ENCODE assay signal across 7 mouse cellular contexts in genomic region chr3:26153782-26154181, GRCm38 (mm10).
DNase-seq lines count a peak whose midpoint lies in the region; ATAC-seq and TF ChIP-seq lines count a peak whose summit lies in the region.

No protein-coding gene starts in this region.

- no peak for TF ChIP-seq POLR2A in cerebellum, adult 2 months (IDR thresholded peaks at IDR 0.05; ENCODE audit: borderline replicate concordance, insufficient read depth, low read length)

- TF ChIP-seq CTCF in cerebellum, adult 2 months (IDR thresholded peaks at IDR 0.05; ENCODE audit: borderline replicate concordance, insufficient read depth, low read depth, low read length), result peak; percentile 63; the same call in 1 of the 2 replicates
- peak; percentile 86 for TF ChIP-seq CTCF in forebrain, postnatal 0 days (IDR thresholded peaks at IDR 0.05; ENCODE audit: low read depth)

- peaks cover 2% of the 10 kb centered on the region; the same call in 1 of the 2 replicates for H3K4me1 ChIP-seq in cerebellum, adult 2 months (ENCODE audit: control insufficient read depth, insufficient read depth, low read length)
- H3K4me1 ChIP-seq in forebrain, postnatal 0 days (ENCODE audit: insufficient read depth), result no peaks in the 10 kb centered on the region
- H3K4me1 ChIP-seq in midbrain, embryonic 16.5 days (ENCODE audit: control insufficient read depth, insufficient read depth, low read length), result peaks cover 22% of the 10 kb centered on the region

- peak; percentile 59 for DNase-seq in adrenal gland, postnatal 10 days
- DNase-seq in cerebellum, adult 2 months, result peak; percentile 75 to 85
- peak; percentile 85 for DNase-seq in forebrain, postnatal 0 days
- DNase-seq in hindlimb bud, embryonic 11.5 days (ENCODE audit: extremely low spot score, low read depth, low spot score), result peak; percentile 46
- DNase-seq in left cerebral cortex, postnatal 25 days (ENCODE audit: low spot score in 2 of 2), result peak; percentile 75 to 82
- no peak for DNase-seq in c-Kit-positive CD71-positive TER-119-positive erythroid progenitor cells, embryonic 14.5 days (ENCODE audit: low spot score)

- WGBS in cerebellum, adult 2 months, result under 1% methylated on average over 9 of the region's 9 CpGs
- WGBS in forebrain, postnatal 0 days, result 2% methylated on average over 9 of the region's 9 CpGs
- WGBS in midbrain, embryonic 16.5 days, result under 1% methylated on average over 9 of the region's 9 CpGs

- peak overlapping the region; percentile 61 for H3K4me2 ChIP-seq in forebrain, postnatal 0 days (ENCODE audit: low read depth)
- peak overlapping the region; percentile 68 for H3K4me2 ChIP-seq in midbrain, embryonic 16.5 days (ENCODE audit: low read length)

- intact Hi-C loops in left cerebral cortex, postnatal 25 days (cut with DNase I), result loop anchor here (2.0 to 10.0 kb wide), 3 partner anchors 151 to 1011 kb away; partner anchors contain the start of gene Naaladl2

- no peaks in the 10 kb centered on the region for H3K36me3 ChIP-seq in forebrain, postnatal 0 days (ENCODE audit: insufficient read depth)
- no peaks in the 10 kb centered on the region for H3K36me3 ChIP-seq in midbrain, embryonic 16.5 days (ENCODE audit: control insufficient read depth, insufficient read depth, low read length)

- peak overlapping the region; percentile 66 for H3K9ac ChIP-seq in forebrain, postnatal 0 days
- peak overlapping the region; percentile 87 for H3K9ac ChIP-seq in midbrain, embryonic 16.5 days (ENCODE audit: low read depth, low read length)

- ATAC-seq in forebrain, postnatal 0 days, result peak; percentile 59
- peak; percentile 29; the same call in 1 of the 2 replicates for ATAC-seq in midbrain, embryonic 16.5 days

- H3K27me3 ChIP-seq in cerebellum, adult 2 months (ENCODE audit: control insufficient read depth, insufficient read depth, low read length), result no peaks in the 10 kb centered on the region
- H3K27me3 ChIP-seq in forebrain, postnatal 0 days (ENCODE audit: insufficient read depth, low read length), result no peaks in the 10 kb centered on the region
- H3K27me3 ChIP-seq in midbrain, embryonic 16.5 days (ENCODE audit: control insufficient read depth, insufficient read depth, low read depth, low read length), result no peaks in the 10 kb centered on the region

- peak overlapping the region; percentile 98 for H3K4me3 ChIP-seq in cerebellum, adult 2 months (replicated peaks; ENCODE audit: insufficient read depth, low read depth, low read length)
- peak overlapping the region; percentile 68 for H3K4me3 ChIP-seq in forebrain, postnatal 0 days (ENCODE audit: low read depth, low read length)
- peak overlapping the region; percentile 75 for H3K4me3 ChIP-seq in midbrain, embryonic 16.5 days (ENCODE audit: low read depth, low read length)

- H3K9me3 ChIP-seq in forebrain, postnatal 0 days (ENCODE audit: low read length), result no peaks in the 10 kb centered on the region
- no peaks in the 10 kb centered on the region for H3K9me3 ChIP-seq in midbrain, embryonic 16.5 days (replicated peaks; ENCODE audit: control insufficient read depth, low read length, poor library complexity, severe bottlenecking)

- H3K27ac ChIP-seq in cerebellum, adult 2 months (ENCODE audit: insufficient read depth, low read length), result peak overlapping the region; percentile 15; the same call in 1 of the 2 replicates
- H3K27ac ChIP-seq in forebrain, postnatal 0 days (ENCODE audit: low read depth, low read length), result peak overlapping the region; percentile 77; the same call in 1 of the 2 replicates
- H3K27ac ChIP-seq in midbrain, embryonic 16.5 days (ENCODE audit: low read length), result peak overlapping the region; percentile 90

Comparison
In these comparisons a context has a peak if more than half of its experiments do, and no peak if none do; other contexts are left out.
1. H3K27ac ChIP-seq: peak in every context shown above with its lines; median percentile 90 in midbrain, embryonic 16.5 days; 77 in forebrain, postnatal 0 days; 15 in cerebellum, adult 2 months.